Comparison of ENCODE assay signal across 10 mouse cellular contexts in the genomic region with DNA sequence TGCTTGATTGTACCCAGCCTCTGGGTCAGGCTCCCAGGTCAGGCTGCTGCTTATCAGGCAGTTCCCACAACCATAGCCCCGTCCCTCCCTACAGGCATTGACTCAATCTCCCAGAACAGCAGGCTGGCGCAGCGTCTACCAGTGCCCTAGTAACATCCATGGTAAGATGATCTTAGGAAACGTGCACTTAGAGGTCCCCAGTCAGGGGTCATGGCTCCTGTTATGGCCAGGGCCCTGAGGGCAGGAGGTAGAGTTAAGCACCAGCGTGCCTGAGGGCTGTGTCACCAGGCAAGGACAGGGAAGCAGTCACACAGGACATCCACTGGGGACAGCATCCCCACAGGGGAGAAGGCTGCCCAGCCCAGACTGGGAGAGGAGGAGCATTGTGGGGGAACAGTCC. TPM values are rescaled to one million over a fixed set of nuclear protein-coding genes. Genes with fewer than 3 reads are reported as not detected.
DNase-seq lines count a peak whose midpoint lies in the region; ATAC-seq and TF ChIP-seq lines count a peak whose summit lies in the region.
"Had no signal": no experiment of that assay in that cellular context is flagged by ENCODE, and none has a peak within 500 bp of the region (broad histone marks: within the 10 kb centered on the region; RNA-seq: fewer than 3 reads in every experiment).

No protein-coding gene starts in this region.

- no peaks in the 10 kb centered on the region for H3K9me3 ChIP-seq in forebrain, embryonic 11.5 days (ENCODE audit: control insufficient read depth, low read length)
- H3K9me3 ChIP-seq in forebrain, embryonic 16.5 days (ENCODE audit: control insufficient read depth, low read length) = no peaks in the 10 kb centered on the region
- H3K9me3 ChIP-seq in lung, postnatal 0 days (ENCODE audit: low read length) = no peaks in the 10 kb centered on the region
- no peaks in the 10 kb centered on the region for H3K9me3 ChIP-seq in liver, embryonic 11.5 days (ENCODE audit: control insufficient read depth, low read length)
- H3K9me3 ChIP-seq: embryonic facial prominence, embryonic 13.5 days; limb, embryonic 13.5 days had no signal

- peak; percentile 33 for TF ChIP-seq CTCF in lung, postnatal 0 days (IDR thresholded peaks at IDR 0.05)
- no peak for TF ChIP-seq CTCF in gastrocnemius, adult 2 months (IDR thresholded peaks at IDR 0.05)

- TF ChIP-seq EP300 in lung, postnatal 0 days (IDR thresholded peaks at IDR 0.05) = no peak

- WGBS in forebrain, embryonic 11.5 days = 42% methylated on average over 5 of the region's 5 CpGs
- 59% methylated on average over 5 of the region's 5 CpGs for WGBS in forebrain, embryonic 16.5 days
- WGBS in lung, postnatal 0 days = 49% methylated on average over 5 of the region's 5 CpGs
- WGBS in liver, embryonic 11.5 days = 41% methylated on average over 5 of the region's 5 CpGs

- peak; percentile 57 for DNase-seq in forebrain, embryonic 11.5 days (ENCODE audit: low spot score)
- no peak for DNase-seq in lung, postnatal 0 days (ENCODE audit: low spot score)
- DNase-seq in lung, postnatal 14 days = no peak
- DNase-seq in liver, embryonic 11.5 days (ENCODE audit: low spot score) = no peak
- no peak for DNase-seq in gastrocnemius, adult 2 months
- no peak for DNase-seq in ovary, adult 18-20 months (ENCODE audit: low spot score)

- no peak overlapping the region for H3K4me2 ChIP-seq in forebrain, embryonic 11.5 days (ENCODE audit: low read depth, low read length, severe bottlenecking)
- no peak overlapping the region for H3K4me2 ChIP-seq in forebrain, embryonic 16.5 days (ENCODE audit: low read length)
- H3K4me2 ChIP-seq in lung, postnatal 0 days (replicated peaks; ENCODE audit: low read depth, low read length) = no peak overlapping the region
- H3K4me2 ChIP-seq in liver, embryonic 11.5 days = no peak overlapping the region
- no peak overlapping the region for H3K4me2 ChIP-seq in myocyte (ENCODE audit: low read depth)
- H3K4me2 ChIP-seq: embryonic facial prominence, embryonic 13.5 days; limb, embryonic 13.5 days had no signal

- H3K27ac ChIP-seq in forebrain, embryonic 11.5 days (ENCODE audit: low read depth, low read length) = no peak overlapping the region
- H3K27ac ChIP-seq in forebrain, embryonic 16.5 days (ENCODE audit: low read length) = no peak overlapping the region
- H3K27ac ChIP-seq in lung, postnatal 0 days (ENCODE audit: low read length) = no peak overlapping the region
- peak overlapping the region; percentile 62; the same call in 1 of the 2 replicates for H3K27ac ChIP-seq in liver, embryonic 11.5 days (ENCODE audit: low read depth, low read length)
- H3K27ac ChIP-seq in gastrocnemius, adult 2 months = no peak overlapping the region

- H3K36me3 ChIP-seq in forebrain, embryonic 11.5 days (ENCODE audit: control insufficient read depth, insufficient read depth, low read length) = no peaks in the 10 kb centered on the region; the same call in 1 of the 2 replicates
- peaks cover 7% of the 10 kb centered on the region; the same call in 1 of the 2 replicates for H3K36me3 ChIP-seq in forebrain, embryonic 16.5 days (ENCODE audit: control insufficient read depth, insufficient read depth)
- H3K36me3 ChIP-seq in lung, postnatal 0 days (ENCODE audit: insufficient read depth, low read length) = peaks cover 9% of the 10 kb centered on the region; the same call in 1 of the 2 replicates
- H3K36me3 ChIP-seq in liver, embryonic 11.5 days (ENCODE audit: control insufficient read depth, insufficient read depth, low read length) = peaks cover 17% of the 10 kb centered on the region
- H3K36me3 ChIP-seq in myocyte (ENCODE audit: control insufficient read depth, insufficient read depth) = no peaks in the 10 kb centered on the region

- peaks cover 18% of the 10 kb centered on the region for H3K4me1 ChIP-seq in forebrain, embryonic 11.5 days (replicated peaks; ENCODE audit: control insufficient read depth, insufficient read depth, low read length)
- H3K4me1 ChIP-seq in forebrain, embryonic 16.5 days (replicated peaks; ENCODE audit: control insufficient read depth, insufficient read depth, low read length) = no peaks in the 10 kb centered on the region; the same call in 1 of the 2 replicates
- H3K4me1 ChIP-seq in lung, postnatal 0 days (ENCODE audit: insufficient read depth, low read depth, low read length) = no peaks in the 10 kb centered on the region
- peaks cover 30% of the 10 kb centered on the region for H3K4me1 ChIP-seq in liver, embryonic 11.5 days (replicated peaks; ENCODE audit: control insufficient read depth, insufficient read depth, low read length)

- H3ac ChIP-seq in myocyte (ENCODE audit: control insufficient read depth, insufficient read length) = no peak overlapping the region

- no peak overlapping the region for H3K9ac ChIP-seq in forebrain, embryonic 11.5 days (ENCODE audit: low read length)
- H3K9ac ChIP-seq in forebrain, embryonic 16.5 days (replicated peaks; ENCODE audit: low read depth, low read length) = no peak overlapping the region
- no peak overlapping the region for H3K9ac ChIP-seq in lung, postnatal 0 days (replicated peaks; ENCODE audit: low read depth)
- H3K9ac ChIP-seq in liver, embryonic 11.5 days (ENCODE audit: low read depth, low read length) = 0 out of 2 replicates have a peak overlapping the region, but pooled peaks have one; percentile 7
- H3K9ac ChIP-seq: limb, embryonic 13.5 days had no signal

- TF ChIP-seq POLR2A in myocyte (IDR thresholded peaks at IDR 0.05; ENCODE audit: insufficient read length, low read depth) = peak; percentile 27

- H3K4me3 ChIP-seq in forebrain, embryonic 11.5 days (ENCODE audit: low read depth, low read length) = no peak overlapping the region
- H3K4me3 ChIP-seq in forebrain, embryonic 16.5 days (replicated peaks; ENCODE audit: low read length) = no peak overlapping the region
- H3K4me3 ChIP-seq in lung, postnatal 0 days (ENCODE audit: low read depth, low read length) = no peak overlapping the region
- H3K4me3 ChIP-seq in liver, embryonic 11.5 days (ENCODE audit: low read depth, low read length) = no peak overlapping the region
- no peak overlapping the region for H3K4me3 ChIP-seq in myocyte
- H3K4me3 ChIP-seq in gastrocnemius, adult 2 months = no peak overlapping the region
- H3K4me3 ChIP-seq: embryonic facial prominence, embryonic 13.5 days; limb, embryonic 13.5 days had no signal

- intact Hi-C loops in gastrocnemius, adult 2 months (cut with DNase I) = no loop called here

- H3K79me2 ChIP-seq in myocyte (ENCODE audit: control insufficient read depth, insufficient read depth) = no peaks in the 10 kb centered on the region

- ATAC-seq in forebrain, embryonic 11.5 days (replicated peaks; ENCODE audit: low FRiP score) = no peak
- ATAC-seq in forebrain, embryonic 16.5 days = no peak
- ATAC-seq in lung, postnatal 0 days = no peak
- peak; percentile 50 for ATAC-seq in liver, embryonic 11.5 days (replicated peaks; ENCODE audit: low FRiP score)

- no peaks in the 10 kb centered on the region for H3K27me3 ChIP-seq in forebrain, embryonic 11.5 days (ENCODE audit: control insufficient read depth, insufficient read depth, low read length)
- no peaks in the 10 kb centered on the region for H3K27me3 ChIP-seq in forebrain, embryonic 16.5 days (replicated peaks; ENCODE audit: control insufficient read depth, insufficient read depth, low read length)
- no peaks in the 10 kb centered on the region for H3K27me3 ChIP-seq in lung, postnatal 0 days (replicated peaks; ENCODE audit: insufficient read depth, low read length)
- no peaks in the 10 kb centered on the region for H3K27me3 ChIP-seq in liver, embryonic 11.5 days (replicated peaks; ENCODE audit: control insufficient read depth, insufficient read depth, low read length)
- H3K27me3 ChIP-seq in myocyte (ENCODE audit: control insufficient read depth, insufficient read depth, insufficient read length) = no peaks in the 10 kb centered on the region
- H3K27me3 ChIP-seq: embryonic facial prominence, embryonic 13.5 days; limb, embryonic 13.5 days had no signal

RNA-seq across cellular contexts. Expression of a gene that starts 1.6 kb away (rescaled TPM):
- 0.72 and 1.1 TPM in 2 replicates for polyA plus RNA-seq in forebrain, embryonic 11.5 days (2014; fragmentation: Nextera tagmentation; extraction: Ambion mirVana)
- polyA plus RNA-seq in forebrain, embryonic 16.5 days (2015; fragmentation: Nextera tagmentation; extraction: Ambion mirVana) = 0.25 and 0.52 TPM in 2 replicates
- 0.24 and 0.26 TPM in 2 replicates for polyA plus RNA-seq in lung, postnatal 0 days (2015; fragmentation: Nextera tagmentation; extraction: Ambion mirVana)
- 2.1 and 2.4 TPM in 2 replicates for polyA plus RNA-seq in liver, embryonic 11.5 days (2014; fragmentation: Nextera tagmentation; extraction: Ambion mirVana)
- 0.25 TPM for polyA plus RNA-seq in myocyte (2012; fragmentation: generic; extraction: Trizol)
- under 1 TPM; 0.26 to 0.75 TPM for total RNA-seq in gastrocnemius, adult 2 months (2021)

RNA-seq across cellular contexts. Expression of a gene that starts 7.4 kb away (rescaled TPM):
- 63.2 and 65.2 TPM in 2 replicates for polyA plus RNA-seq in forebrain, embryonic 11.5 days (2014; fragmentation: Nextera tagmentation; extraction: Ambion mirVana)
- 48.9 and 59.7 TPM in 2 replicates for polyA plus RNA-seq in forebrain, embryonic 16.5 days (2015; fragmentation: Nextera tagmentation; extraction: Ambion mirVana)
- polyA plus RNA-seq in lung, postnatal 0 days (2015; fragmentation: Nextera tagmentation; extraction: Ambion mirVana) = 48.7 and 50.7 TPM in 2 replicates
- 70.7 and 74.5 TPM in 2 replicates for polyA plus RNA-seq in liver, embryonic 11.5 days (2014; fragmentation: Nextera tagmentation; extraction: Ambion mirVana)
- polyA plus RNA-seq in myocyte (2012; fragmentation: generic; extraction: Trizol) = 23.6 TPM
- total RNA-seq in gastrocnemius, adult 2 months (2021) = 10 to 100 TPM; 27.7 to 33.7 TPM

RNA-seq across cellular contexts. Expression of a gene that starts 13.7 kb away (rescaled TPM):
- polyA plus RNA-seq in forebrain, embryonic 11.5 days (2014; fragmentation: Nextera tagmentation; extraction: Ambion mirVana) = 8.9 and 13.1 TPM in 2 replicates
- polyA plus RNA-seq in forebrain, embryonic 16.5 days (2015; fragmentation: Nextera tagmentation; extraction: Ambion mirVana) = 12.1 and 17.3 TPM in 2 replicates
- polyA plus RNA-seq in lung, postnatal 0 days (2015; fragmentation: Nextera tagmentation; extraction: Ambion mirVana) = 16.5 and 19.5 TPM in 2 replicates
- polyA plus RNA-seq in liver, embryonic 11.5 days (2014; fragmentation: Nextera tagmentation; extraction: Ambion mirVana) = 96.5 and 110 TPM in 2 replicates
- polyA plus RNA-seq in myocyte (2012; fragmentation: generic; extraction: Trizol) = 36.7 TPM
- total RNA-seq in gastrocnemius, adult 2 months (2021) = 100 to 1,000 TPM in 1 of 2 experiments, 10 to 100 TPM in 1; 85.3 to 117 TPM

RNA-seq across cellular contexts. Expression of a gene that starts 21.0 kb away (rescaled TPM):
- 41.3 and 46.3 TPM in 2 replicates for polyA plus RNA-seq in forebrain, embryonic 11.5 days (2014; fragmentation: Nextera tagmentation; extraction: Ambion mirVana)
- 17.7 and 24.8 TPM in 2 replicates for polyA plus RNA-seq in forebrain, embryonic 16.5 days (2015; fragmentation: Nextera tagmentation; extraction: Ambion mirVana)
- polyA plus RNA-seq in lung, postnatal 0 days (2015; fragmentation: Nextera tagmentation; extraction: Ambion mirVana) = 5.6 and 5.8 TPM in 2 replicates
- 22.2 and 25.7 TPM in 2 replicates for polyA plus RNA-seq in liver, embryonic 11.5 days (2014; fragmentation: Nextera tagmentation; extraction: Ambion mirVana)
- 7.4 TPM for polyA plus RNA-seq in myocyte (2012; fragmentation: generic; extraction: Trizol)
- total RNA-seq in gastrocnemius, adult 2 months (2021) = 1 to 10 TPM in 1 of 2 experiments, under 1 TPM in 1; 0.66 to 1.0 TPM

RNA-seq across cellular contexts. Expression of a gene that starts 37.2 kb away (rescaled TPM):
- 20.1 and 21.6 TPM in 2 replicates for polyA plus RNA-seq in forebrain, embryonic 11.5 days (2014; fragmentation: Nextera tagmentation; extraction: Ambion mirVana)
- 56.6 and 59.2 TPM in 2 replicates for polyA plus RNA-seq in forebrain, embryonic 16.5 days (2015; fragmentation: Nextera tagmentation; extraction: Ambion mirVana)
- polyA plus RNA-seq in lung, postnatal 0 days (2015; fragmentation: Nextera tagmentation; extraction: Ambion mirVana) = 19.3 and 21.7 TPM in 2 replicates
- polyA plus RNA-seq in liver, embryonic 11.5 days (2014; fragmentation: Nextera tagmentation; extraction: Ambion mirVana) = 9.9 and 10.7 TPM in 2 replicates
- 18.3 TPM for polyA plus RNA-seq in myocyte (2012; fragmentation: generic; extraction: Trizol)
- 1 to 10 TPM; 8.1 to 9.5 TPM for total RNA-seq in gastrocnemius, adult 2 months (2021)
